Mouse (Mus musculus) lung, adult 18-20 months (tissue): ENCODE measurements around the gene Ank3.
"Not testable (repeated sequence)": the region's sequence is repeated elsewhere in the genome, so short reads cannot be mapped to it uniquely, and the experiment has no call there.

Experiments
- DNase-seq, 2 experiments: peaks; one replicate each; pipeline ENCODE4 v3.0.0; 2022; ENCODE audit warnings: mixed read lengths in 2 of 2

The Ank3 gene

GRCm38 (mm10) chr10:69910726-69911125 lies 512.2 kb downstream of the Ank3 start:
- not testable (repeated sequence) for DNase-seq

GRCm38 (mm10) chr10:69915566-69915965 lies 517.0 kb downstream of the Ank3 start:
- DNase-seq = no peak

GRCm38 (mm10) chr10:69916205-69916604 lies 517.6 kb downstream of the Ank3 start:
- DNase-seq = no peak

- DNase-seq = no peak
Measured at GRCm38 (mm10) chr10:69916689-69917435, 518.3 kb downstream of the Ank3 start.

GRCm38 (mm10) chr10:69917711-69918110 lies 519.1 kb downstream of the Ank3 start:
- no peak for DNase-seq

GRCm38 (mm10) chr10:69918461-69919151 lies 520.0 kb downstream of the Ank3 start:
- DNase-seq = no peak

- DNase-seq = no peak
Measured at GRCm38 (mm10) chr10:69919152-69919492, 520.5 kb downstream of the Ank3 start.

GRCm38 (mm10) chr10:69919746-69920145 lies 521.2 kb downstream of the Ank3 start:
- DNase-seq = no peak

- DNase-seq = no peak
Measured at GRCm38 (mm10) chr10:69922076-69922475, 523.5 kb downstream of the Ank3 start.

- no peak for DNase-seq
Measured at GRCm38 (mm10) chr10:69923801-69924200, 525.2 kb downstream of the Ank3 start.

GRCm38 (mm10) chr10:69924321-69924720 lies 525.7 kb downstream of the Ank3 start:
- peak; percentile 16 to 28 for DNase-seq

- no peak for DNase-seq
Measured at GRCm38 (mm10) chr10:69924845-69925244, 526.3 kb downstream of the Ank3 start.

GRCm38 (mm10) chr10:69925285-69926157 lies 526.9 kb downstream of the Ank3 start:
- peak; percentile 15 to 45 for DNase-seq

- peak in 1 of 2 experiments; percentile 50 for DNase-seq
Measured at GRCm38 (mm10) chr10:69926158-69926882, 527.7 kb downstream of the Ank3 start.

GRCm38 (mm10) chr10:69927012-69927411 lies 528.4 kb downstream of the Ank3 start:
- DNase-seq = no peak

GRCm38 (mm10) chr10:69928358-69928757 lies 529.8 kb downstream of the Ank3 start:
- no peak for DNase-seq

- DNase-seq = peak; percentile 46 to 66
Measured at GRCm38 (mm10) chr10:69930503-69930902, 531.9 kb downstream of the Ank3 start.

GRCm38 (mm10) chr10:69936443-69937067 lies 538.0 kb downstream of the Ank3 start:
- no peak for DNase-seq

- DNase-seq = no peak
Measured at GRCm38 (mm10) chr10:69937291-69937921, 538.8 kb downstream of the Ank3 start.

GRCm38 (mm10) chr10:69939144-69939543 lies 540.6 kb downstream of the Ank3 start:
- no peak for DNase-seq

GRCm38 (mm10) chr10:69939966-69940365 lies 541.4 kb downstream of the Ank3 start:
- DNase-seq = no peak

GRCm38 (mm10) chr10:69941001-69941400 lies 542.4 kb downstream of the Ank3 start:
- no peak for DNase-seq
